Comparison of ENCODE assay signal across 12 mouse cellular contexts in the genomic region with DNA sequence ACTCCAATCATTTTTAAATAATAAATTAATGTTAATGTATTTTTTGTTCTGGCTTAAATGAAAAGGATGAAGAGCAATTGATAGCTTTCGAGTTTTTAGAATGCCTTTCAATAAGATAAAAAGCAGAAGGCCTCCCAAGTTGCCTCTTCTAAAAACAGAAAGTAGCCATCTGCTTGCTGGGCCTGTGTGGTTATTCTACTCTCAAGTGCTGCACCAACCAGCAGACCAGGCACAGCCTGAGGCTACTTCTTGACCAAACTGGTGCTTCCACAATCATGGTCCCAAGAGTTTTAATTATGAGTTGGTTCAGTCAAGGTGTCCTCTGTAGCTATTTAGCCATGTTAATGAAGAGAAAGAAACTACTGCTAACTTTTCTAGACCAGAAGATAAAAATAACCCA.
"Had no signal": no experiment of that assay in that cellular context is flagged by ENCODE, and none has a peak within 500 bp of the region (broad histone marks: within the 10 kb centered on the region; RNA-seq: fewer than 3 reads in every experiment).

No protein-coding gene starts in this region.

- DNase-seq: lung, adult 18-20 months; lung, embryonic 14.5 days; lung, postnatal 10 days; lung, postnatal 4 days; midbrain, embryonic 14.5 days; retina, postnatal 1 day; right cerebral cortex, postnatal 14 days; spleen, adult 18-20 months; thymus, adult 18-20 months; thymus, postnatal 14 days; thymus, postnatal 36 days had no signal

- ATAC-seq: midbrain, embryonic 16.5 days had no signal
